Mouse (Mus musculus): ENCODE measurements around the gene Fstl5. TPM values are rescaled to one million over a fixed set of nuclear protein-coding genes. Genes with fewer than 3 reads are reported as not detected.
"Not testable (repeated sequence)": the region's sequence is repeated elsewhere in the genome, so short reads cannot be mapped to it uniquely, and the experiment has no call there.

Gene Fstl5
- polyA plus RNA-seq, 1 experiment, result not detected

- H3K4me1 ChIP-seq (ENCODE audit: control insufficient read depth), result no peaks in the 10 kb centered on the region
- H3K27me3 ChIP-seq (ENCODE audit: control insufficient read depth), result no peaks in the 10 kb centered on the region
- no peaks in the 10 kb centered on the region for H3K36me3 ChIP-seq (ENCODE audit: control insufficient read depth)
- peaks cover 7% of the 10 kb centered on the region for H3K9me3 ChIP-seq (ENCODE audit: control insufficient read depth, low read length)
- H3K4me3 ChIP-seq (replicated peaks), result no peak overlapping the region
- TF ChIP-seq TAL1 (IDR thresholded peaks at IDR 0.05; ENCODE audit: low read length), result no peak
- TF ChIP-seq GATA1 (IDR thresholded peaks at IDR 0.05; ENCODE audit: low read length), result no peak
Observed at GRCm38 (mm10) chr3:76428775-76429372, 354.8 kb downstream of the Fstl5 start.

GRCm38 (mm10) chr3:76467229-76467874 lies 393.3 kb downstream of the Fstl5 start:
- Histone ChIP-seq H3K36me3 (ENCODE audit: control insufficient read depth) (no peaks in the 10 kb centered on the region), H3K27me3 (ENCODE audit: control insufficient read depth) (no peaks in the 10 kb centered on the region), H3K9me3 (ENCODE audit: control insufficient read depth, low read length) (peaks cover 4% of the 10 kb centered on the region), H3K4me3 (replicated peaks) (no peak overlapping the region), H3K4me1 (ENCODE audit: control insufficient read depth) (no peaks in the 10 kb centered on the region)
- TF ChIP-seq TAL1 (IDR thresholded peaks at IDR 0.05; ENCODE audit: low read length), result no peak

GRCm38 (mm10) chr3:76468147-76468546 lies 394.1 kb downstream of the Fstl5 start:
- no peaks in the 10 kb centered on the region for H3K4me1 ChIP-seq (ENCODE audit: control insufficient read depth)
- no peaks in the 10 kb centered on the region for H3K36me3 ChIP-seq (ENCODE audit: control insufficient read depth)
- no peaks in the 10 kb centered on the region for H3K9me3 ChIP-seq (ENCODE audit: control insufficient read depth, low read length)
- no peak overlapping the region for H3K4me3 ChIP-seq (replicated peaks)
- TF ChIP-seq GATA1 (IDR thresholded peaks at IDR 0.05; ENCODE audit: low read length), result no peak
- TF ChIP-seq TAL1 (IDR thresholded peaks at IDR 0.05; ENCODE audit: low read length), result no peak
- no peaks in the 10 kb centered on the region for H3K27me3 ChIP-seq (ENCODE audit: control insufficient read depth)

GRCm38 (mm10) chr3:76507891-76508290 lies 433.8 kb downstream of the Fstl5 start:
- not testable (repeated sequence) for H3K4me1 ChIP-seq (ENCODE audit: control insufficient read depth); H3K4me3 ChIP-seq (replicated peaks); H3K36me3 ChIP-seq (ENCODE audit: control insufficient read depth); H3K27me3 ChIP-seq (ENCODE audit: control insufficient read depth)
- H3K9me3 ChIP-seq (ENCODE audit: control insufficient read depth, low read length), result peaks cover 14% of the 10 kb centered on the region

GRCm38 (mm10) chr3:76508811-76509210 lies 434.7 kb downstream of the Fstl5 start:
- H3K27me3 ChIP-seq (ENCODE audit: control insufficient read depth), result no peaks in the 10 kb centered on the region
- H3K4me3 ChIP-seq (replicated peaks), result no peak overlapping the region
- no peaks in the 10 kb centered on the region for H3K36me3 ChIP-seq (ENCODE audit: control insufficient read depth)
- peaks cover 14% of the 10 kb centered on the region for H3K9me3 ChIP-seq (ENCODE audit: control insufficient read depth, low read length)
- H3K4me1 ChIP-seq (ENCODE audit: control insufficient read depth), result no peaks in the 10 kb centered on the region
- TF ChIP-seq GATA1 (IDR thresholded peaks at IDR 0.05; ENCODE audit: low read length) (no peak), TAL1 (IDR thresholded peaks at IDR 0.05; ENCODE audit: low read length) (no peak)

GRCm38 (mm10) chr3:76567346-76567745 lies 493.3 kb downstream of the Fstl5 start:
- no peak for TF ChIP-seq TAL1 (IDR thresholded peaks at IDR 0.05; ENCODE audit: low read length)
- no peaks in the 10 kb centered on the region for H3K27me3 ChIP-seq (ENCODE audit: control insufficient read depth)
- no peaks in the 10 kb centered on the region for H3K9me3 ChIP-seq (ENCODE audit: control insufficient read depth, low read length)
- H3K4me3 ChIP-seq (replicated peaks), result no peak overlapping the region
- no peaks in the 10 kb centered on the region for H3K4me1 ChIP-seq (ENCODE audit: control insufficient read depth)
- no peaks in the 10 kb centered on the region for H3K36me3 ChIP-seq (ENCODE audit: control insufficient read depth)

- no peaks in the 10 kb centered on the region for H3K36me3 ChIP-seq (ENCODE audit: control insufficient read depth)
- H3K9me3 ChIP-seq (ENCODE audit: control insufficient read depth, low read length), result no peaks in the 10 kb centered on the region
- TF ChIP-seq TAL1 (IDR thresholded peaks at IDR 0.05; ENCODE audit: low read length) (no peak), GATA1 (IDR thresholded peaks at IDR 0.05; ENCODE audit: low read length) (no peak)
- no peaks in the 10 kb centered on the region for H3K27me3 ChIP-seq (ENCODE audit: control insufficient read depth)
- no peak overlapping the region for H3K4me3 ChIP-seq (replicated peaks)
- H3K4me1 ChIP-seq (ENCODE audit: control insufficient read depth), result no peaks in the 10 kb centered on the region
Observed at GRCm38 (mm10) chr3:76572478-76572877, 498.4 kb downstream of the Fstl5 start.

GRCm38 (mm10) chr3:76572920-76573541 lies 499.0 kb downstream of the Fstl5 start:
- Histone ChIP-seq H3K27me3 (ENCODE audit: control insufficient read depth) (no peaks in the 10 kb centered on the region), H3K36me3 (ENCODE audit: control insufficient read depth) (no peaks in the 10 kb centered on the region), H3K4me1 (ENCODE audit: control insufficient read depth) (no peaks in the 10 kb centered on the region), H3K9me3 (ENCODE audit: control insufficient read depth, low read length) (no peaks in the 10 kb centered on the region), H3K4me3 (replicated peaks) (no peak overlapping the region)
- TF ChIP-seq GATA1 (IDR thresholded peaks at IDR 0.05; ENCODE audit: low read length), result no peak
- TF ChIP-seq TAL1 (IDR thresholded peaks at IDR 0.05; ENCODE audit: low read length), result no peak

- H3K4me3 ChIP-seq (replicated peaks), result no peak overlapping the region
- no peaks in the 10 kb centered on the region for H3K9me3 ChIP-seq (ENCODE audit: control insufficient read depth, low read length)
- TF ChIP-seq TAL1 (IDR thresholded peaks at IDR 0.05; ENCODE audit: low read length), result no peak
- no peak for TF ChIP-seq GATA1 (IDR thresholded peaks at IDR 0.05; ENCODE audit: low read length)
- H3K36me3 ChIP-seq (ENCODE audit: control insufficient read depth), result no peaks in the 10 kb centered on the region
- no peaks in the 10 kb centered on the region for H3K27me3 ChIP-seq (ENCODE audit: control insufficient read depth)
- H3K4me1 ChIP-seq (ENCODE audit: control insufficient read depth), result no peaks in the 10 kb centered on the region
Observed at GRCm38 (mm10) chr3:76593148-76593547, 519.1 kb downstream of the Fstl5 start.
